34 mouse cellular contexts compared by ENCODE assay signal in the genomic region with DNA sequence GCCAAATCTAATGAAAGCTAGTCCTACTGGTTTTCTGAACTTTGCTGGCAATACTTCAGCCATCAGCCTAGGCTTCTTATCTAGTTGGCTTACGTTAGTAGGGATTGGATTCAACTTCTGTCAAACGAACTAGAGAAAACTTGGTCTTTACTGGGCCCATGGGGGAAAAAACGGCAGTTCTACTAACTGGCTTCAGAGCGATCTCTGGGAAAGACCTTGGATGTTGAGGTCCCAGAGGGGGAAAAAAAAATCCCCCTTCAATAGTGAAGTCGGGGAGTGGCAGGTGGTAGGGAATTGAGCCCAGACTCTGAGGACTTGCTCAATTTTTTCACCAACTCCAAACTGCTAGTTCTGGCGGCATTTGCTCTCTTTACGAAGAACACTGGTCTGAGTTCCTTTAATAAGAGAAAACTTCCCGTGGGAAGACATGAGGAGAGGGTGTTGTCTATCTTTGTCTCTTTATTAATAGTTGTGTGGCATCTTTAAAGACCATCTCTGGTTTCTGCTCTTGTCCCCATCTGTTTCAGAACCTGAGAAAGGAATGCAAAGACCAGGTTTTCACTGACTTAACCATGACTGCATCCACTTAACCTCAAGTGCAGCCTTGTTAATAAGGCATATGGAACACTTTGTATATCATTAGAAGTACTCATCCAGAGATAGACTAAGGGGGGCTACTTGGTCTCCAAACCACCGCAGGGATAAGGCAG. TPM values are rescaled to one million over a fixed set of nuclear protein-coding genes. Genes with fewer than 3 reads are reported as not detected.
DNase-seq lines count a peak whose midpoint lies in the region; ATAC-seq and TF ChIP-seq lines count a peak whose summit lies in the region.
"Had no signal": no experiment of that assay in that cellular context is flagged by ENCODE, and none has a peak within 500 bp of the region (broad histone marks: within the 10 kb centered on the region; RNA-seq: fewer than 3 reads in every experiment).

No protein-coding gene starts in this region.

- TF ChIP-seq RAD21 in CH12.LX (IDR thresholded peaks at IDR 0.05; ENCODE audit: low read depth, low read length), result no peak

- H3K9ac ChIP-seq in heart, embryonic 11.5 days (ENCODE audit: low read depth, low read length), result no peak overlapping the region
- no peak overlapping the region for H3K9ac ChIP-seq in liver, embryonic 13.5 days
- H3K9ac ChIP-seq in liver, embryonic 11.5 days (ENCODE audit: low read depth, low read length), result no peak overlapping the region
- no peak overlapping the region for H3K9ac ChIP-seq in CH12.LX (ENCODE audit: insufficient read depth, low read depth)
- no peak overlapping the region; the same call in 1 of the 2 replicates for H3K9ac ChIP-seq in heart, postnatal 0 days (replicated peaks; ENCODE audit: low read depth, low read length)
- no peak overlapping the region for H3K9ac ChIP-seq in forebrain, embryonic 15.5 days (replicated peaks)
- H3K9ac ChIP-seq: heart, embryonic 13.5 days; hindbrain, embryonic 14.5 days; liver, embryonic 12.5 days; lung, embryonic 15.5 days; neural tube, embryonic 12.5 days; stomach, embryonic 15.5 days had no signal

- peaks cover 35% of the 10 kb centered on the region for H3K27me3 ChIP-seq in heart, embryonic 11.5 days (ENCODE audit: control insufficient read depth, insufficient read depth, low read length)
- peaks cover 66% of the 10 kb centered on the region for H3K27me3 ChIP-seq in liver, embryonic 13.5 days
- peaks cover 40% of the 10 kb centered on the region for H3K27me3 ChIP-seq in liver, embryonic 11.5 days (replicated peaks; ENCODE audit: control insufficient read depth, insufficient read depth, low read length)
- H3K27me3 ChIP-seq in CH12.LX (replicated peaks), result peaks cover 2% of the 10 kb centered on the region
- 0 out of 2 replicates have a peak, but pooled peaks cover 24% of the 10 kb centered on the region for H3K27me3 ChIP-seq in heart, postnatal 0 days (ENCODE audit: control insufficient read depth, insufficient read depth, low read length)
- no peaks in the 10 kb centered on the region for H3K27me3 ChIP-seq in forebrain, embryonic 15.5 days

- dilution Hi-C loops in CH12.LX (cut with MboI; ENCODE audit: extremely low pct_ligation_motif_present, extremely low pct_unique_long_range_greater_than_20kb, low sequenced_read_pairs), result no loop called here

- H3K9me3 ChIP-seq in heart, embryonic 11.5 days (replicated peaks; ENCODE audit: control insufficient read depth, low read length), result no peaks in the 10 kb centered on the region
- H3K9me3 ChIP-seq in liver, embryonic 13.5 days (replicated peaks), result no peaks in the 10 kb centered on the region
- no peaks in the 10 kb centered on the region for H3K9me3 ChIP-seq in liver, embryonic 11.5 days (ENCODE audit: control insufficient read depth, low read length)
- H3K9me3 ChIP-seq in CH12.LX (replicated peaks; ENCODE audit: low read length), result no peaks in the 10 kb centered on the region
- H3K9me3 ChIP-seq in heart, postnatal 0 days (replicated peaks; ENCODE audit: control insufficient read depth, low read length), result no peaks in the 10 kb centered on the region
- H3K9me3 ChIP-seq in forebrain, embryonic 15.5 days, result no peaks in the 10 kb centered on the region
- H3K9me3 ChIP-seq: G1E; heart, embryonic 13.5 days; liver, embryonic 12.5 days; lung, embryonic 15.5 days; neural tube, embryonic 12.5 days; stomach, embryonic 15.5 days had no signal

- TF ChIP-seq POLR2A in CH12.LX (IDR thresholded peaks at IDR 0.05; ENCODE audit: low read depth, low read length), result no peak

- no peaks in the 10 kb centered on the region for H3K79me2 ChIP-seq in CH12.LX (replicated peaks; ENCODE audit: control insufficient read depth, extremely low read depth, insufficient read depth, poor library complexity, severe bottlenecking)

- no peak overlapping the region for H3K4me3 ChIP-seq in heart, embryonic 11.5 days (ENCODE audit: low read depth, low read length)
- H3K4me3 ChIP-seq in liver, embryonic 13.5 days (replicated peaks), result no peak overlapping the region
- H3K4me3 ChIP-seq in liver, embryonic 11.5 days (ENCODE audit: low read depth, low read length), result no peak overlapping the region
- no peak overlapping the region for H3K4me3 ChIP-seq in CH12.LX (replicated peaks in 1 of 3; ENCODE audit: low read depth in 2 of 3, low read length in 2 of 3, poor library complexity in 1 of 3)
- H3K4me3 ChIP-seq in heart, postnatal 0 days (ENCODE audit: low read depth, low read length), result peak overlapping the region; percentile 23; the same call in 1 of the 2 replicates
- H3K4me3 ChIP-seq in forebrain, embryonic 15.5 days, result no peak overlapping the region
- H3K4me3 ChIP-seq: heart, embryonic 13.5 days; liver, embryonic 12.5 days; lung, embryonic 15.5 days; neural tube, embryonic 12.5 days; stomach, embryonic 15.5 days had no signal

- TF ChIP-seq EP300 in CH12.LX (IDR thresholded peaks at IDR 0.05; ENCODE audit: low read length), result no peak
- TF ChIP-seq EP300 in heart, postnatal 0 days (IDR thresholded peaks at IDR 0.05; ENCODE audit: low read depth), result no peak

- peak; percentile 32 to 41 for DNase-seq in heart, adult 18-20 months
- DNase-seq in liver, embryonic 13.5 days, result no peak
- no peak for DNase-seq in liver, embryonic 11.5 days (ENCODE audit: low spot score)
- DNase-seq in CH12.LX (ENCODE audit: extremely low read depth), result no peak
- no peak for DNase-seq in heart, postnatal 0 days (ENCODE audit: low spot score)
- DNase-seq in layer of hippocampus, adult 11-12 months (ENCODE audit: low spot score), result no peak
- DNase-seq: cerebellum, adult 18-20 months; cerebellum, postnatal 14 days; kidney, adult 8-10 months; kidney, postnatal 10 days; layer of hippocampus, postnatal 36 days; midbrain, embryonic 14.5 days; retina, postnatal 1 day; right cerebral cortex, postnatal 25 days had no signal

- no peaks in the 10 kb centered on the region for H3K36me3 ChIP-seq in heart, embryonic 11.5 days (ENCODE audit: control insufficient read depth, insufficient read depth, low read length)
- no peaks in the 10 kb centered on the region for H3K36me3 ChIP-seq in liver, embryonic 13.5 days
- no peaks in the 10 kb centered on the region for H3K36me3 ChIP-seq in liver, embryonic 11.5 days (ENCODE audit: control insufficient read depth, insufficient read depth, low read length)
- no peaks in the 10 kb centered on the region for H3K36me3 ChIP-seq in CH12.LX (replicated peaks in 1 of 2; ENCODE audit: control insufficient read depth in 1 of 2, insufficient read depth in 1 of 2, low read length in 1 of 2)
- no peaks in the 10 kb centered on the region for H3K36me3 ChIP-seq in heart, postnatal 0 days (replicated peaks; ENCODE audit: control insufficient read depth, insufficient read depth, low read length)
- no peaks in the 10 kb centered on the region for H3K36me3 ChIP-seq in forebrain, embryonic 15.5 days
- H3K36me3 ChIP-seq: G1E; heart, embryonic 13.5 days; liver, embryonic 12.5 days; lung, embryonic 15.5 days; neural tube, embryonic 12.5 days; stomach, embryonic 15.5 days had no signal

- H3K4me1 ChIP-seq in heart, embryonic 11.5 days (ENCODE audit: control insufficient read depth, insufficient read depth, low read length), result no peaks in the 10 kb centered on the region
- H3K4me1 ChIP-seq in liver, embryonic 13.5 days (replicated peaks), result no peaks in the 10 kb centered on the region
- H3K4me1 ChIP-seq in liver, embryonic 11.5 days (replicated peaks; ENCODE audit: control insufficient read depth, insufficient read depth, low read length), result no peaks in the 10 kb centered on the region
- peaks cover 0 to 26% of the 10 kb centered on the region in 2 experiments; a peak in 2 of 4 replicates for H3K4me1 ChIP-seq in CH12.LX (ENCODE audit: control insufficient read depth in 1 of 2, insufficient read depth in 2 of 2)
- 0 out of 2 replicates have a peak, but pooled peaks cover 5% of the 10 kb centered on the region for H3K4me1 ChIP-seq in heart, postnatal 0 days (ENCODE audit: control insufficient read depth, insufficient read depth)
- H3K4me1 ChIP-seq in forebrain, embryonic 15.5 days, result peaks cover 20% of the 10 kb centered on the region
- H3K4me1 ChIP-seq: lung, embryonic 15.5 days; stomach, embryonic 15.5 days had no signal

- in situ Hi-C loops in CH12.LX (cut with MboI; ENCODE audit: low pct_ligation_motif_present, low pct_unique_long_range_greater_than_20kb, low sequenced_read_pairs), result no loop called here

- WGBS in heart, embryonic 11.5 days (ENCODE audit: insufficient replicate concordance), result 65% methylated on average over 9 of the region's 9 CpGs
- WGBS in liver, embryonic 13.5 days (ENCODE audit: insufficient replicate concordance), result 55% methylated on average over 9 of the region's 9 CpGs
- 62% methylated on average over 9 of the region's 9 CpGs for WGBS in liver, embryonic 11.5 days
- WGBS in heart, postnatal 0 days, result 56% methylated on average over 9 of the region's 9 CpGs
- 67% methylated on average over 9 of the region's 9 CpGs for WGBS in forebrain, embryonic 15.5 days

- no peak overlapping the region for H3K4me2 ChIP-seq in heart, embryonic 11.5 days
- H3K4me2 ChIP-seq in liver, embryonic 13.5 days, result 0 out of 2 replicates have a peak overlapping the region, but pooled peaks have one; percentile 18
- no peak overlapping the region for H3K4me2 ChIP-seq in liver, embryonic 11.5 days
- H3K4me2 ChIP-seq in CH12.LX (ENCODE audit: insufficient read depth, low read depth, poor library complexity, severe bottlenecking), result peak overlapping the region; percentile 83
- no peak overlapping the region; the same call in 1 of the 2 replicates for H3K4me2 ChIP-seq in heart, postnatal 0 days (ENCODE audit: low read depth, low read length)
- H3K4me2 ChIP-seq in forebrain, embryonic 15.5 days (replicated peaks), result no peak overlapping the region
- H3K4me2 ChIP-seq: heart, embryonic 13.5 days; hindbrain, embryonic 14.5 days; lung, embryonic 15.5 days; neural tube, embryonic 12.5 days; stomach, embryonic 15.5 days had no signal

- ATAC-seq in heart, embryonic 11.5 days (replicated peaks; ENCODE audit: insufficient number of reproducible peaks, low FRiP score, low TSS enrichment), result no peak
- ATAC-seq in liver, embryonic 13.5 days (ENCODE audit: low read depth), result no peak
- no peak for ATAC-seq in liver, embryonic 11.5 days (replicated peaks; ENCODE audit: low FRiP score)
- no peak for ATAC-seq in heart, postnatal 0 days (ENCODE audit: insufficient read depth, low read depth)
- no peak for ATAC-seq in forebrain, embryonic 15.5 days (replicated peaks)
- ATAC-seq: liver, embryonic 12.5 days; Patski had no signal

- no peak overlapping the region for H3K27ac ChIP-seq in heart, embryonic 11.5 days (ENCODE audit: low read depth, low read length)
- no peak overlapping the region for H3K27ac ChIP-seq in liver, embryonic 13.5 days
- no peak overlapping the region for H3K27ac ChIP-seq in liver, embryonic 11.5 days (ENCODE audit: low read depth, low read length)
- no peak overlapping the region for H3K27ac ChIP-seq in CH12.LX (ENCODE audit: insufficient read depth, low read depth)
- no peak overlapping the region for H3K27ac ChIP-seq in heart, postnatal 0 days (ENCODE audit: low read depth)
- H3K27ac ChIP-seq in forebrain, embryonic 15.5 days (replicated peaks), result no peak overlapping the region
- H3K27ac ChIP-seq: heart, embryonic 13.5 days; hindbrain, embryonic 14.5 days; liver, embryonic 12.5 days; lung, embryonic 15.5 days; neural tube, embryonic 12.5 days; stomach, embryonic 15.5 days had no signal

- no peak for TF ChIP-seq CTCF in CH12.LX (conservative IDR thresholded peaks at IDR 0.05 in 1 of 2, IDR thresholded peaks at IDR 0.05 in 1 of 2; ENCODE audit: low read depth in 2 of 2, low read length in 2 of 2)
- TF ChIP-seq CTCF in heart, postnatal 0 days (IDR thresholded peaks at IDR 0.05; ENCODE audit: low read depth), result no peak

RNA-seq across cellular contexts. Expression of a gene that starts 0.6 kb away (rescaled TPM):
- 1 to 10 TPM; 1.0 to 3.4 TPM for total RNA-seq in heart, adult 18-20 months (2021)
- 12.8 and 16.0 TPM in 2 replicates for polyA plus RNA-seq in heart, embryonic 11.5 days (2014; fragmentation: Nextera tagmentation; extraction: Ambion mirVana)
- polyA plus RNA-seq in liver, embryonic 13.5 days (2015; fragmentation: Nextera tagmentation; extraction: Ambion mirVana), result 31.6 and 33.2 TPM in 2 replicates
- 15.7 and 19.1 TPM in 2 replicates for polyA plus RNA-seq in liver, embryonic 11.5 days (2014; fragmentation: Nextera tagmentation; extraction: Ambion mirVana)
- total RNA-seq in CH12.LX (2012; rRNA removed) (1.5 TPM in 2 replicates), CH12.LX (2014; rRNA removed) (5.0 and 6.3 TPM in 2 replicates)
- 5.8 and 6.2 TPM in 2 replicates for polyA plus RNA-seq in CH12.LX (2012; ENCODE audit: insufficient read length, low read depth)
- total RNA-seq in heart, postnatal 0 days (2014; rRNA removed; ENCODE audit: low replicate concordance), result 2.8 TPM in 1 of 2 replicates, not detected in the other
- polyA plus RNA-seq in heart, postnatal 0 days (2015; fragmentation: Nextera tagmentation; extraction: Ambion mirVana), result 0.46 and 1.3 TPM in 2 replicates
- polyA plus RNA-seq in forebrain, embryonic 15.5 days (2015; fragmentation: Nextera tagmentation; extraction: Ambion mirVana), result 0.09 TPM in 1 of 2 replicates, not detected in the other
- polyA plus RNA-seq: Patski had no signal

RNA-seq across cellular contexts. Expression of a gene that starts 8.0 kb away (rescaled TPM):
- not detected for total RNA-seq in heart, adult 18-20 months (2021)
- not detected in 2 replicates for polyA plus RNA-seq in heart, embryonic 11.5 days (2014; fragmentation: Nextera tagmentation; extraction: Ambion mirVana)
- polyA plus RNA-seq in liver, embryonic 13.5 days (2015; fragmentation: Nextera tagmentation; extraction: Ambion mirVana), result not detected in 2 replicates
- not detected in 2 replicates for polyA plus RNA-seq in liver, embryonic 11.5 days (2014; fragmentation: Nextera tagmentation; extraction: Ambion mirVana)
- not detected in 2 replicates for total RNA-seq in CH12.LX (2012; rRNA removed)
- not detected in 2 replicates for total RNA-seq in CH12.LX (2014; rRNA removed)
- polyA plus RNA-seq in CH12.LX (2012; ENCODE audit: insufficient read length, low read depth), result not detected in 2 replicates
- total RNA-seq in heart, postnatal 0 days (2014; rRNA removed; ENCODE audit: low replicate concordance), result not detected in 2 replicates
- polyA plus RNA-seq in heart, postnatal 0 days (2015; fragmentation: Nextera tagmentation; extraction: Ambion mirVana), result not detected in 2 replicates
- not detected in 2 replicates for polyA plus RNA-seq in forebrain, embryonic 15.5 days (2015; fragmentation: Nextera tagmentation; extraction: Ambion mirVana)
- total RNA-seq: adrenal gland, adult 2 months; adrenal gland, postnatal 4 days; gastrocnemius, postnatal 25 days; layer of hippocampus, adult 8-10 months; layer of hippocampus, postnatal 36 days; megakaryocyte-erythroid progenitor cell, adult 5-6 weeks had no signal
- polyA plus RNA-seq: adrenal gland, adult 2 months; embryonic facial prominence, embryonic 11.5 days; forebrain, embryonic 11.5 days; G1E; heart, embryonic 13.5 days; hindbrain, embryonic 14.5 days; intestine, embryonic 14.5 days; limb, embryonic 11.5 days; liver, embryonic 12.5 days; lung, embryonic 15.5 days; midbrain, embryonic 14.5 days; neural tube, embryonic 12.5 days; Patski; stomach, embryonic 15.5 days; urinary bladder, adult 2 months had no signal

Comparison
In these comparisons a context has a peak if more than half of its experiments do, and no peak if none do; other contexts are left out.
1. DNase-seq: peak in heart, adult 18-20 months (2 of 2); none in liver, embryonic 13.5 days (single experiment), liver, embryonic 11.5 days (single experiment), CH12.LX (single experiment), heart, postnatal 0 days (single experiment) and layer of hippocampus, adult 11-12 months (single experiment).
2. H3K4me2 ChIP-seq: peak in liver, embryonic 13.5 days (single experiment) and CH12.LX (single experiment); none in heart, embryonic 11.5 days (single experiment), liver, embryonic 11.5 days (single experiment), heart, postnatal 0 days (single experiment) and forebrain, embryonic 15.5 days (single experiment).